Mouse (Mus musculus): Measurements from ENCODE around the gene Dmrtc2. TPM values are rescaled to one million over a fixed set of nuclear protein-coding genes. Genes with fewer than 3 reads are reported as not detected.
"Not testable (repeated sequence)": the region's sequence is repeated elsewhere in the genome, so short reads cannot be mapped to it uniquely, and the experiment has no call there.

Dmrtc2 gene
- not detected in 2 replicates for polyA plus RNA-seq (2015; fragmentation: Nextera tagmentation; extraction: Ambion mirVana)

GRCm38 (mm10) chr7:24869532-24870165 is at the start of gene Dmrtc2, which contains the start of gene Lypd4:
Dmrtc2 (plus strand) TSS chr7:24870057.
Lypd4 (minus strand) TSS chr7:24869941.
- no peak within 1 kb of the TSS for H3K4me3 ChIP-seq (replicated peaks)
- ATAC-seq: peak; percentile 50; the same call in 1 of the 2 replicates
- no peaks in the 10 kb centered on the region for H3K9me3 ChIP-seq
- H3K36me3 ChIP-seq: no peaks in the 10 kb centered on the region
- no peak within 1 kb of the TSS for H3K4me2 ChIP-seq (replicated peaks)
- H3K4me1 ChIP-seq (replicated peaks): no peaks in the 10 kb centered on the region
- H3K27ac ChIP-seq: no peak within 1 kb of the TSS
- no peak within 1 kb of the TSS for H3K9ac ChIP-seq (replicated peaks)
- 50% methylated on average over 39 of the region's 41 CpGs for WGBS
- H3K27me3 ChIP-seq: peaks cover 8% of the 10 kb centered on the region

- Histone ChIP-seq H3K9me3 (no peaks in the 10 kb centered on the region), H3K27me3 (no peaks in the 10 kb centered on the region), H3K4me2 (replicated peaks) (no peak overlapping the region), H3K4me3 (replicated peaks) (no peak overlapping the region), H3K27ac (no peak overlapping the region), H3K9ac (replicated peaks) (no peak overlapping the region), H3K36me3 (no peaks in the 10 kb centered on the region), H3K4me1 (replicated peaks) (no peaks in the 10 kb centered on the region)
- WGBS: 79% methylated on average over 7 of the region's 7 CpGs
- ATAC-seq: no peak
Observed at GRCm38 (mm10) chr7:24824452-24824851, 45.4 kb upstream of the Dmrtc2 start.

GRCm38 (mm10) chr7:24827181-24827580 is 42.7 kb upstream of the Dmrtc2 start:
- WGBS: 88% methylated on average over 4 of the region's 4 CpGs
- no peak for ATAC-seq
- no peaks in the 10 kb centered on the region for H3K27me3 ChIP-seq

GRCm38 (mm10) chr7:24838732-24839409 is 31.0 kb upstream of the Dmrtc2 start:
- not testable (repeated sequence) for H3K27me3 ChIP-seq; H3K27ac ChIP-seq; H3K36me3 ChIP-seq; H3K4me2 ChIP-seq (replicated peaks); H3K9me3 ChIP-seq; H3K4me1 ChIP-seq (replicated peaks); ATAC-seq; H3K4me3 ChIP-seq (replicated peaks); H3K9ac ChIP-seq (replicated peaks)
- WGBS: 66% methylated on average over 11 of the region's 13 CpGs

More at GRCm38 (mm10) chr7:24827181-24827580, 42.7 kb upstream of the Dmrtc2 start:
- H3K36me3 ChIP-seq: no peaks in the 10 kb centered on the region
- no peak overlapping the region for H3K4me3 ChIP-seq (replicated peaks)
- no peaks in the 10 kb centered on the region for H3K4me1 ChIP-seq (replicated peaks)
- H3K9ac ChIP-seq (replicated peaks): no peak overlapping the region
- no peak overlapping the region for H3K27ac ChIP-seq
- no peak overlapping the region for H3K4me2 ChIP-seq (replicated peaks)
- no peaks in the 10 kb centered on the region for H3K9me3 ChIP-seq

- no peaks in the 10 kb centered on the region for H3K9me3 ChIP-seq
- no peaks in the 10 kb centered on the region for H3K4me1 ChIP-seq (replicated peaks)
- 83% methylated on average over 8 of the region's 8 CpGs for WGBS
- no peak overlapping the region for H3K4me2 ChIP-seq (replicated peaks)
- ATAC-seq: no peak
- H3K27me3 ChIP-seq: no peaks in the 10 kb centered on the region
- H3K4me3 ChIP-seq (replicated peaks): no peak overlapping the region
- no peak overlapping the region for H3K27ac ChIP-seq
- H3K9ac ChIP-seq (replicated peaks): no peak overlapping the region
- no peaks in the 10 kb centered on the region for H3K36me3 ChIP-seq
Observed at GRCm38 (mm10) chr7:24839410-24839808, 30.4 kb upstream of the Dmrtc2 start.

GRCm38 (mm10) chr7:24840331-24840730 is 29.5 kb upstream of the Dmrtc2 start:
- Histone ChIP-seq H3K4me3 (replicated peaks) (no peak overlapping the region), H3K4me1 (replicated peaks) (no peaks in the 10 kb centered on the region), H3K4me2 (replicated peaks) (no peak overlapping the region), H3K27me3 (no peaks in the 10 kb centered on the region), H3K9me3 (no peaks in the 10 kb centered on the region), H3K27ac (no peak overlapping the region), H3K9ac (replicated peaks) (no peak overlapping the region), H3K36me3 (no peaks in the 10 kb centered on the region)
- ATAC-seq: no peak
- 59% methylated on average over 3 of the region's 3 CpGs for WGBS

- Histone ChIP-seq H3K4me3 (replicated peaks) (no peak overlapping the region), H3K27ac (no peak overlapping the region), H3K4me1 (replicated peaks) (no peaks in the 10 kb centered on the region), H3K27me3 (no peaks in the 10 kb centered on the region), H3K9ac (replicated peaks) (no peak overlapping the region), H3K36me3 (no peaks in the 10 kb centered on the region), H3K4me2 (replicated peaks) (no peak overlapping the region), H3K9me3 (no peaks in the 10 kb centered on the region)
- no peak for ATAC-seq
- 79% methylated on average over 4 of the region's 4 CpGs for WGBS
Observed at GRCm38 (mm10) chr7:24841009-24841408, 28.8 kb upstream of the Dmrtc2 start.

GRCm38 (mm10) chr7:24844144-24844543 is 25.7 kb upstream of the Dmrtc2 start:
- WGBS: 41% methylated on average over 5 of the region's 5 CpGs
- no peak overlapping the region for H3K4me2 ChIP-seq (replicated peaks)
- H3K4me3 ChIP-seq (replicated peaks): no peak overlapping the region
- no peaks in the 10 kb centered on the region for H3K4me1 ChIP-seq (replicated peaks)
- no peak overlapping the region for H3K27ac ChIP-seq
- no peaks in the 10 kb centered on the region for H3K9me3 ChIP-seq
- no peaks in the 10 kb centered on the region for H3K36me3 ChIP-seq
- no peak overlapping the region for H3K9ac ChIP-seq (replicated peaks)
- ATAC-seq: no peak
- no peaks in the 10 kb centered on the region for H3K27me3 ChIP-seq

GRCm38 (mm10) chr7:24845181-24845580 is 24.7 kb upstream of the Dmrtc2 start:
- Histone ChIP-seq H3K4me3 (replicated peaks) (no peak overlapping the region), H3K9ac (replicated peaks) (no peak overlapping the region), H3K4me1 (replicated peaks) (0 out of 2 replicates have a peak, but pooled peaks cover 2% of the 10 kb centered on the region), H3K36me3 (no peaks in the 10 kb centered on the region), H3K9me3 (no peaks in the 10 kb centered on the region), H3K27ac (no peak overlapping the region), H3K4me2 (replicated peaks) (no peak overlapping the region), H3K27me3 (no peaks in the 10 kb centered on the region)
- no peak for ATAC-seq
- WGBS: 83% methylated on average over 9 of the region's 9 CpGs

- H3K36me3 ChIP-seq: no peaks in the 10 kb centered on the region
- no peaks in the 10 kb centered on the region for H3K9me3 ChIP-seq
- no peak overlapping the region for H3K27ac ChIP-seq
- 1% methylated on average over 6 of the region's 6 CpGs for WGBS
- H3K27me3 ChIP-seq: no peaks in the 10 kb centered on the region
- H3K4me1 ChIP-seq (replicated peaks): 0 out of 2 replicates have a peak, but pooled peaks cover 4% of the 10 kb centered on the region
- ATAC-seq: no peak
- H3K9ac ChIP-seq (replicated peaks): no peak overlapping the region
- no peak overlapping the region for H3K4me2 ChIP-seq (replicated peaks)
- H3K4me3 ChIP-seq (replicated peaks): no peak overlapping the region
Observed at GRCm38 (mm10) chr7:24845713-24846112, 24.1 kb upstream of the Dmrtc2 start.

- not testable (repeated sequence) for H3K4me2 ChIP-seq (replicated peaks); H3K36me3 ChIP-seq; H3K27me3 ChIP-seq; H3K9me3 ChIP-seq; H3K9ac ChIP-seq (replicated peaks); H3K4me1 ChIP-seq (replicated peaks); ATAC-seq; H3K27ac ChIP-seq; H3K4me3 ChIP-seq (replicated peaks)
- WGBS: 41% methylated on average over 2 of the region's 2 CpGs
Observed at GRCm38 (mm10) chr7:24846576-24846975, 23.3 kb upstream of the Dmrtc2 start.

GRCm38 (mm10) chr7:24850162-24850561 is 19.7 kb upstream of the Dmrtc2 start:
- no peak for ATAC-seq
- Histone ChIP-seq H3K9ac (replicated peaks) (no peak overlapping the region), H3K4me1 (replicated peaks) (0 out of 2 replicates have a peak, but pooled peaks cover 6% of the 10 kb centered on the region), H3K9me3 (no peaks in the 10 kb centered on the region), H3K27ac (no peak overlapping the region), H3K4me2 (replicated peaks) (no peak overlapping the region), H3K36me3 (no peaks in the 10 kb centered on the region), H3K4me3 (replicated peaks) (no peak overlapping the region), H3K27me3 (no peaks in the 10 kb centered on the region)
- 24% methylated on average over 5 of the region's 5 CpGs for WGBS

Data from midbrain, embryonic 13.5 days (tissue).